Mouse (Mus musculus) adrenal gland, adult 18-20 months (tissue): ENCODE results near the gene Olfr491. TPM values are rescaled to one million over a fixed set of nuclear protein-coding genes. Genes with fewer than 3 reads are reported as not detected.

ENCODE experiments used
- DNase-seq, 2 experiments: peaks; one replicate each; pipeline ENCODE4 v3.0.0; 2021 to 2022; ENCODE audit warnings: low spot score in 2 of 2
- long read RNA-seq, 2 experiments: library from polyadenylated mRNA; stranded (forward); transcript quantifications; one replicate each; pipeline ENCODE4 v2.0.0; 2021
- total RNA-seq, 2 experiments: library from RNA; stranded (reverse); gene quantifications; 1 replicate in 1 of 2; 2 replicates in 1 of 2; pipeline ENCODE4 v1.2.3; 2021

Gene Olfr491
- not detected for total RNA-seq
- long read RNA-seq, experiment 1 = 0 reads
- long read RNA-seq, experiment 2 = 0 reads

GRCm38 (mm10) chr7:108313151-108313550, at the start of gene Olfr491:
Olfr491 (plus strand) TSS chr7:108313451.
- DNase-seq = no peak

DNA sequence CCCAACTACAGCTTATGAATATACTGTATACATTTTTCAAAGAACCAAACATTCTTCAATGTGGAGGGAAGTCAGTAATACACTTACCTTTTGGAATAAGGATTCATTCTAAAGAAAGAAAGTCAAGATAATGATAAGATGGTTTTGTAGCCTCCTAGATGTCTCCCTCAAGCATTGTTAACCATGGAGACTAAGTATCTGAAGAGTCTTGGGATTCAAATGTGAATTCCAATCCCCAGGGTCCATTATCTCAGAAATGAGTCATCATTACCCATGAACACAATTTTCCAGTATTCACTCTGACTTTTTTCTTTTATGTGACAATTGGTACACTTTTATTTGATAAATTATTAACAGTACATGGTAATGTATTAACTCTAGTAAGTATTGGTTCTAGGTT, 24.4 kb upstream of the Olfr491 start, which contains the start of gene Olfr490:
TSS of gene Olfr490 (minus strand) at position 101 of the 400 bp plus-strand sequence.
- DNase-seq = no peak

DNA sequence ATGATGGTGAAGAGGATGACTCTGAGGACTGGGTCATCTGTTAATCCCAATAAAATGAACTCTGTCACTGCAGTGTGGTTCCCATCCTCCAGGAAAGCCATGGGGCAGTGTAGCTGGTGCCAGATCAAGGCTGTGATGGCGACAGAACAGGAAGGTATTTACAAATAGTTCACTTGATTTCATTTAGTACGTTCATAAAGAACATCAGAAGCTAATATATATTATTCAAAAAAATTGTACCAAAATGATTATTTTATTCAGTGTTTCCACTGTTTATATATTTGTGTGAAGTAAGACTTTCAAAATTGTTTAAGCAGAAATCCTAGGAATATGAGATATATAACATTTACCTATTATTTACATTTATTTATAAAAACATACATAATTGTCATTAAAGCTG, 10.3 kb downstream of the Olfr491 start, which contains the start of gene Olfr492:
TSS of gene Olfr492 (minus strand) at position 101 of the 400 bp plus-strand sequence.
- no peak for DNase-seq

GRCm38 (mm10) chr7:108346879-108347278, 33.6 kb downstream of the Olfr491 start, which contains the start of gene Olfr493:
Olfr493 (minus strand) TSS chr7:108346979.
- no peak for DNase-seq

DNA sequence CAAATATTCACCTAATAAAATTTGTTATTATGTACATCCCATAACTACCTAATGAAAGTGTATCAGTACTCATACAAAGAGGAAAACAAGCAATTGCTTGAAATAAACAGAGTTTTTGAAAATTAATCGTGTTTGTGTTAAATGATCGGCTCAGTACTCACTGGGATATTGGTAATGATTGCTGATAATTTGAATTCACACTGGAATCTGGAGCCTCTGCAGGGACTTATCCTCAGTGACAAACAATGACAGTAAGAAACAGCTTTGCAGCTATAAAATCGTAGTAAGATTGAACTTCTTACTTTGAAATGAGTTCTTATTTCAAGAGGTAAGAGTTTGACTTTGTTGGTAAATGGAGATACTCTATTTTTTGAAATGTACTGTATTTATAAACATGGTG, 51.8 kb downstream of the Olfr491 start, which contains the start of gene Olfr494:
TSS of gene Olfr494 (plus strand) at position 301 of the 400 bp plus-strand sequence.
- no peak for DNase-seq

Other genes starting within 250 kb of the Olfr491 start
- gene Olfr480, start 246.1 kb upstream of the Olfr491 start, total RNA-seq = not detected
- not detected for gene Olfr481, start 233.6 kb upstream of the Olfr491 start, total RNA-seq
- gene Olfr482, start 215.9 kb upstream of the Olfr491 start, total RNA-seq = 1 to 10 TPM; 1.9 to 2.0 TPM
- gene Olfr483, start 212.6 kb upstream of the Olfr491 start, total RNA-seq = not detected
- gene Olfr484, start 186.0 kb upstream of the Olfr491 start, total RNA-seq = not detected
- gene Olfr485, start 153.6 kb upstream of the Olfr491 start, total RNA-seq = not detected
- not detected for gene Olfr486, start 140.7 kb upstream of the Olfr491 start, total RNA-seq
- not detected for gene Olfr487, start 98.8 kb upstream of the Olfr491 start, total RNA-seq
- not detected for gene Olfr488, start 55.1 kb upstream of the Olfr491 start, total RNA-seq
- not detected for gene Olfr490, start 24.5 kb upstream of the Olfr491 start, total RNA-seq
- gene Olfr492, start 10.2 kb downstream of the Olfr491 start, total RNA-seq = not detected
- not detected for gene Olfr493, start 33.5 kb downstream of the Olfr491 start, total RNA-seq
- gene Olfr494, start 51.9 kb downstream of the Olfr491 start, total RNA-seq = not detected
- gene Olfr495, start 79.7 kb downstream of the Olfr491 start, total RNA-seq = not detected
- gene Olfr497, start 107.0 kb downstream of the Olfr491 start, total RNA-seq = not detected
- gene Olfr498, start 151.9 kb downstream of the Olfr491 start, total RNA-seq = not detected
- not detected for gene Olfr502, start 211.6 kb downstream of the Olfr491 start, total RNA-seq
- not detected for gene Olfr503, start 231.1 kb downstream of the Olfr491 start, total RNA-seq